Mouse (Mus musculus) embryonic facial prominence, embryonic 13.5 days (tissue): ENCODE measurements at regions not wholly inside any gene's neighbourhood (a gene's known extent, or its start where the extent isn't known, plus 50 kb on each side); places are given as distances from the start of the nearest gene placed in this dataset.
A peak's percentile ranks its signal among the peaks of the same experiment; 100 is the strongest.

Source experiments
- ATAC-seq: fragments of 200-750 bp; cut with Nextera tagmentation; 2 replicates; pipeline ENCODE4 v1.8.0; 2017; ENCODE audit warnings: low read depth; ENCODE audit not compliant: insufficient number of reproducible peaks, insufficient read depth, low FRiP score, low TSS enrichment
- H3K27ac ChIP-seq: fragments of 300-500 bp; sonication (generic); 2 replicates; pipeline ENCODE4 v1.5.1; 2015; ENCODE audit warnings: moderate library complexity, mild to moderate bottlenecking, inconsistent platforms
- H3K27me3 ChIP-seq: fragments of 300-500 bp; sonication (generic); 2 replicates; pipeline ENCODE4 v1.6.1; 2015; ENCODE audit warnings: mild to moderate bottlenecking, inconsistent platforms
- H3K36me3 ChIP-seq: fragments of 300-500 bp; sonication (generic); 2 replicates; pipeline ENCODE4 v1.6.1; 2015; ENCODE audit warnings: mild to moderate bottlenecking, inconsistent platforms
- H3K4me1 ChIP-seq: fragments of 300-500 bp; sonication (generic); 2 replicates; pipeline ENCODE4 v1.6.1; 2015; ENCODE audit warnings: inconsistent platforms
- H3K4me2 ChIP-seq: fragments of 300-500 bp; sonication (generic); 2 replicates; pipeline ENCODE4 v1.6.1; 2015; ENCODE audit warnings: moderate library complexity, mild to moderate bottlenecking, inconsistent platforms
- H3K4me3 ChIP-seq: fragments of 300-500 bp; sonication (generic); 2 replicates; pipeline ENCODE4 v1.5.1; 2015; ENCODE audit warnings: mild to moderate bottlenecking, inconsistent platforms
- H3K9ac ChIP-seq: fragments of 300-500 bp; sonication (generic); 2 replicates; pipeline ENCODE4 v1.6.1; 2015; ENCODE audit warnings: mild to moderate bottlenecking, inconsistent platforms
- H3K9me3 ChIP-seq: fragments of 300-500 bp; sonication (generic); 2 replicates; pipeline ENCODE4 v1.6.1; 2016; ENCODE audit warnings: inconsistent platforms
- WGBS: fragments of 180-500 bp; shearing (Covaris S2); methylation state at CpG from one replicate; pipeline ENCODE4 v1.1.7; 2015; ENCODE audit warnings: mixed read lengths; 5-methylcytosine and 5-hydroxymethylcytosine counted together

DNA sequence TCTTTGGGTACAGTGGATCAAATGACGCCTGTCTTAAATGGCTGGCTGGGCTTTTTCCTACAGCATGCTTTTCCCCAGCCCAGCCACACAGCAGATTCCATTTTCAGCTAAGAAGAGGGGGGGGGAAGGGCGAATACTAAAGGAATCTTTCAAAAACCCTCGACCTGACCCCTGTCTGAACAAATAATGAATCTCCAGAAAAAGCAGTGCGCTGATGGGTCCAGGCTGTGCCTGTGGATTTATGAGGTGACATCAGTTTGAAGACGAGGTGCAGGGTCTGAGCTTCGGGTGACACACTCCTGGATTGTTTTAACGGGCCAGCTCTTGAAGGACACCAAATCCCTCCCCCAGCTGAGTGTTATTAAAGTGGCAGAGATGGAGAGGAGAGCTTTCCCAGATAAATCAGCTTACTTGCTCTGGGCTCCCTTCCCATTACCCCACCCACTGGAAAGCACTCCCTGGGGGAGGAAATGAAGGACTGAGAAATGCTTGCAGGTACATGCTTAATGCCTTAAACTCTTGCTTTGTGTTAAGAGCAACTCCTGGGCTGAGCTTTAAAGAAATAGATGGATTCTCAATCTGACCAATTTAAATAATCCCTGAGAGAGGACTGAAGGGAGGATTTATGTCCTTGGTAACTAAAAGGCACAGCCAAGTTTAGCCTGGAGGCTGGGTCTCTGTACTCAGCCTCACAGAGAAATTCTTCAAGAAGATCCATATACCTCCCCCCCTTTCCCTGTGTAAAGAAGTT is 348.0 kb upstream of the Tnp1 start:
- Histone ChIP-seq H3K36me3 (no peaks in the 10 kb centered on the region), H3K9ac (no peak overlapping the region)

GRCm38 (mm10) chr1:73362122-73362521 is 346.4 kb upstream of the Tnp1 start:
- no peaks in the 10 kb centered on the region for H3K9me3 ChIP-seq
- peaks cover 42% of the 10 kb centered on the region for H3K4me1 ChIP-seq
- H3K4me2 ChIP-seq = no peak overlapping the region
- peak overlapping the region; percentile 66 for H3K27ac ChIP-seq
- WGBS = 54% methylated on average over 1 of the region's 1 CpGs
- H3K4me3 ChIP-seq = no peak overlapping the region
- ATAC-seq = peak; percentile 87
- no peak overlapping the region for H3K9ac ChIP-seq
- no peaks in the 10 kb centered on the region for H3K36me3 ChIP-seq
- no peaks in the 10 kb centered on the region for H3K27me3 ChIP-seq

More for the DNA sequence above, 348.0 kb upstream of the Tnp1 start:
- Histone ChIP-seq H3K9me3 (no peaks in the 10 kb centered on the region), H3K27me3 (no peaks in the 10 kb centered on the region), H3K4me3 (no peak overlapping the region), H3K27ac (peak overlapping the region; percentile 73), H3K4me1 (peaks cover 42% of the 10 kb centered on the region), H3K4me2 (peak overlapping the region; percentile 46)
- 4% methylated on average over 7 of the region's 7 CpGs for WGBS
- ATAC-seq = peak; percentile 60

GRCm38 (mm10) chr1:73361300-73361699 is 345.6 kb upstream of the Tnp1 start:
- ATAC-seq = no peak
- 72% methylated on average over 7 of the region's 7 CpGs for WGBS
- Histone ChIP-seq H3K36me3 (no peaks in the 10 kb centered on the region), H3K9me3 (no peaks in the 10 kb centered on the region), H3K9ac (no peak overlapping the region), H3K27me3 (no peaks in the 10 kb centered on the region), H3K4me1 (peaks cover 42% of the 10 kb centered on the region), H3K4me3 (no peak overlapping the region), H3K4me2 (no peak overlapping the region), H3K27ac (peak overlapping the region; percentile 66)

GRCm38 (mm10) chr1:73354447-73354846 is 338.7 kb upstream of the Tnp1 start:
- no peak for ATAC-seq
- Histone ChIP-seq H3K4me3 (no peak overlapping the region), H3K27ac (no peak overlapping the region), H3K27me3 (no peaks in the 10 kb centered on the region), H3K36me3 (no peaks in the 10 kb centered on the region), H3K4me1 (no peaks in the 10 kb centered on the region), H3K9me3 (no peaks in the 10 kb centered on the region), H3K9ac (no peak overlapping the region), H3K4me2 (no peak overlapping the region)
- WGBS = 55% methylated on average over 1 of the region's 1 CpGs

DNA sequence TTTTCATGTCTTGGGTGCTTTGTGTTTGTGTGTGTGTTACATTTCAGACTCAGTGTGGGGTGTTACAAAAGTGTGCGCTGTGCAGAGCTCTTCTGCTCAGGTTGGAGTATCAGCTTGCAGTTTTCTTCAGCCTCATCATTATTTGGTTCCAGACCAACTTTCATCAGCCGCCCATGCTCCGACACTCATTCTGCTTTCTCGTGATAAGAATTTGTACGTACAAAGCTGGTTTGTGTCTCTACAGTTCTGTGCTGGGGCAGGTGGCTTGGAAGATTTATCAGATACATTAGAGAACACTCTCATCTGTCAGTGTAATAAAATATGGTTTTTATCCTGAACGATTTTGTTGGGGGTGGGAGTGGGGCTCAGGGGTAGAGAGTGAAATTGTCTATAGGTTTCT is 332.8 kb upstream of the Tnp1 start:
- 69% methylated on average over 6 of the region's 6 CpGs for WGBS
- no peak overlapping the region for H3K27ac ChIP-seq
- H3K4me1 ChIP-seq = no peaks in the 10 kb centered on the region
- no peaks in the 10 kb centered on the region for H3K27me3 ChIP-seq
- ATAC-seq = no peak
- no peak overlapping the region for H3K4me2 ChIP-seq
- H3K36me3 ChIP-seq = no peaks in the 10 kb centered on the region
- H3K9ac ChIP-seq = no peak overlapping the region
- no peaks in the 10 kb centered on the region for H3K9me3 ChIP-seq
- H3K4me3 ChIP-seq = no peak overlapping the region

GRCm38 (mm10) chr1:73344587-73344986 is 328.9 kb upstream of the Tnp1 start:
- 27% methylated on average over 1 of the region's 1 CpGs for whole genome bisulfite sequencing
- Histone ChIP-seq H3K4me3 (no peak overlapping the region), H3K9ac (no peak overlapping the region), H3K9me3 (no peaks in the 10 kb centered on the region), H3K27ac (no peak overlapping the region), H3K4me1 (no peaks in the 10 kb centered on the region), H3K4me2 (no peak overlapping the region), H3K36me3 (no peaks in the 10 kb centered on the region), H3K27me3 (no peaks in the 10 kb centered on the region)
- ATAC-seq = no peak

DNA sequence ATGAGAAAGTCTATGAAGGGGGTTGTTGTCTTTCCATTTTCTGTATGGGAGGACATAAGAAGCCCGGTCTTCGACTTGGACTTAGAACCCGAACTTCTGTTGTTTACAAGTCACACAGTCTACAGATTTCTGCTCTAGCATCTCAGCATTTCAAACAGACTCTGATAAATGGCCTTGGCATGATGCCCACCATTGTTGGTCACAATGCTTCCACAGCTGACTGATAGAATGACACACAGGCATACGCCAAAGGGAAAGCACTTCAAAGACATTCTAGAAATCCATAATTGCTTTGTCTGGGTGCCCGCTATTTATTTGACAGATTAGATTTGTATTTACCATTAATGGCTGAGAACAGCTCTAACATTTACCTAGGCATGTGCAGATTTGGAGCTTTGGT is 326.2 kb upstream of the Tnp1 start:
- no peaks in the 10 kb centered on the region for H3K27me3 ChIP-seq
- no peak overlapping the region for H3K9ac ChIP-seq
- no peak overlapping the region for H3K4me3 ChIP-seq
- H3K27ac ChIP-seq = no peak overlapping the region
- H3K9me3 ChIP-seq = no peaks in the 10 kb centered on the region
- WGBS = 75% methylated on average over 5 of the region's 5 CpGs
- H3K4me2 ChIP-seq = no peak overlapping the region
- H3K4me1 ChIP-seq = peaks cover 5% of the 10 kb centered on the region; the same call in 1 of the 2 replicates
- H3K36me3 ChIP-seq = no peaks in the 10 kb centered on the region
- ATAC-seq = no peak

DNA sequence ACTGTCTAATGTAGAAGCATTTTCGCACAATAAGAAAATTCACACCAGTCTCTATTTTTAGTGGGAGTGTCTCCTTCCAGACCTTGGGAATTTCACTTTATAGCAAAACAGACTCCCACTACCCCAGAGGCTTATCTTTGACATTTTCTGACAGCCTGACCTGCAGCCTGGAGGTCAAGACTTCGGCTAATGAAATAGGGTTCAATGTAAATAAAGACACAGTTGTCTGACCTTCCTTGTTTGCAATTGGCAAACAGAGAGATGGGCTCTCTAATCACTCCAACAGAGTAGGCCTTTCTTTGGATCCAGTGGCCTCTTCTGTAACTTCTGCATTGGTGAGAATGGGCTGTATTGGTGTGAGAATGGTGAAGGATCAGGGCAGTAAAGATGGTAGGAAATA is 321.7 kb upstream of the Tnp1 start:
- WGBS = 46% methylated on average over 2 of the region's 2 CpGs

GRCm38 (mm10) chr1:73309556-73309955 is 293.8 kb upstream of the Tnp1 start:
- WGBS = 80% methylated on average over 4 of the region's 4 CpGs
- Histone ChIP-seq H3K4me3 (no peak overlapping the region), H3K27me3 (no peaks in the 10 kb centered on the region), H3K9me3 (no peaks in the 10 kb centered on the region), H3K36me3 (no peaks in the 10 kb centered on the region), H3K27ac (no peak overlapping the region), H3K4me2 (no peak overlapping the region), H3K9ac (no peak overlapping the region), H3K4me1 (peaks cover 30% of the 10 kb centered on the region)
- ATAC-seq = no peak

More for the DNA sequence above, 321.7 kb upstream of the Tnp1 start:
- no peak overlapping the region for H3K4me3 ChIP-seq
- no peak overlapping the region for H3K9ac ChIP-seq
- H3K4me2 ChIP-seq = no peak overlapping the region
- H3K4me1 ChIP-seq = peaks cover 5% of the 10 kb centered on the region; the same call in 1 of the 2 replicates
- H3K36me3 ChIP-seq = no peaks in the 10 kb centered on the region
- no peaks in the 10 kb centered on the region for H3K27me3 ChIP-seq
- no peak for ATAC-seq
- no peaks in the 10 kb centered on the region for H3K9me3 ChIP-seq
- H3K27ac ChIP-seq = no peak overlapping the region

DNA sequence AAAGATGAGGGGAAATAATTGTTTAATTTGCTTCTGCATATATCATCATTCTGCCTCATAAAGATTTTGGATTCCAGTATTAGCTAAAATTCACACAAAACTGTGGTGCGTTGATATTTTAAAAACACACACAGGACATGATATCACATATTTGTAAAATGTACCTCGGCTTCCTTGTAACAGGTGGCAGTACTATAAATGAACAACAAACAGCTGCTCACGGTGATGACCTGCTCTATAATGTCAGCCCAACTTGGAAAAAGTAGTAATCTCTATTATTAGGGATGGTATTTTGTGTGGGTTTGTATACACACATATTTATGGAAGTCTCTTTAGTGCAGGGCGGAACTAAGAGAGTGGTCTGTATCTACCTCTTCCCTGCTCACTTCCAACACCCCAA is 292.7 kb upstream of the Tnp1 start:
- Histone ChIP-seq H3K27ac (no peak overlapping the region), H3K9ac (no peak overlapping the region), H3K9me3 (no peaks in the 10 kb centered on the region), H3K4me3 (no peak overlapping the region), H3K27me3 (no peaks in the 10 kb centered on the region), H3K4me1 (peaks cover 24% of the 10 kb centered on the region), H3K4me2 (no peak overlapping the region), H3K36me3 (no peaks in the 10 kb centered on the region)
- ATAC-seq = no peak
- WGBS = 92% methylated on average over 4 of the region's 4 CpGs

GRCm38 (mm10) chr1:73307194-73307593 is 291.5 kb upstream of the Tnp1 start:
- peak; percentile 69; the same call in 1 of the 2 replicates for ATAC-seq
- Histone ChIP-seq H3K4me2 (no peak overlapping the region), H3K9me3 (no peaks in the 10 kb centered on the region), H3K4me1 (peaks cover 12% of the 10 kb centered on the region), H3K9ac (no peak overlapping the region), H3K4me3 (no peak overlapping the region), H3K27me3 (no peaks in the 10 kb centered on the region), H3K36me3 (no peaks in the 10 kb centered on the region), H3K27ac (peak overlapping the region; percentile 72)
- WGBS = 10% methylated on average over 3 of the region's 3 CpGs

GRCm38 (mm10) chr1:73299978-73300688 is 284.4 kb upstream of the Tnp1 start:
- peaks cover 6% of the 10 kb centered on the region; the same call in 1 of the 2 replicates for H3K4me1 ChIP-seq
- no peaks in the 10 kb centered on the region for H3K36me3 ChIP-seq
- no peak overlapping the region for H3K4me2 ChIP-seq
- H3K27ac ChIP-seq = no peak overlapping the region
- no peak overlapping the region for H3K9ac ChIP-seq
- H3K4me3 ChIP-seq = no peak overlapping the region
- ATAC-seq = no peak
- H3K27me3 ChIP-seq = no peaks in the 10 kb centered on the region
- 56% methylated on average over 4 of the region's 4 CpGs for WGBS
- no peaks in the 10 kb centered on the region for H3K9me3 ChIP-seq
